Mouse (Mus musculus): ENCODE measurements around the gene Ssbp2.

Ssbp2 gene

GRCm38 (mm10) chr13:91459896-91460620 is at the start of gene Ssbp2:
Gene Ssbp2 (plus strand): TSS chr13:91460283.
- in situ Hi-C loops (cut with MboI; ENCODE audit: low pct_unique_long_range_greater_than_20kb in 1 of 2, low sequenced_read_pairs in 2 of 2, unreplicated experiment in 1 of 2): loop anchor here (5.0 kb wide), 2 partner anchors 83 to 88 kb away; no protein-coding TSS in a partner anchor

GRCm38 (mm10) chr13:91413752-91414503 is 46.2 kb upstream of the Ssbp2 start:
- in situ Hi-C loops (cut with MboI; ENCODE audit: low pct_unique_long_range_greater_than_20kb in 1 of 2, low sequenced_read_pairs in 2 of 2, unreplicated experiment in 1 of 2): no loop called here

- in situ Hi-C loops (cut with MboI; ENCODE audit: low pct_unique_long_range_greater_than_20kb in 1 of 2, low sequenced_read_pairs in 2 of 2, unreplicated experiment in 1 of 2): no loop called here
Observed at GRCm38 (mm10) chr13:91415896-91416295, 44.2 kb upstream of the Ssbp2 start.

- in situ Hi-C loops (cut with MboI; ENCODE audit: low pct_unique_long_range_greater_than_20kb in 1 of 2, low sequenced_read_pairs in 2 of 2, unreplicated experiment in 1 of 2): no loop called here
Observed at GRCm38 (mm10) chr13:91416698-91417097, 43.4 kb upstream of the Ssbp2 start.

GRCm38 (mm10) chr13:91421387-91421949 is 38.6 kb upstream of the Ssbp2 start:
- in situ Hi-C loops (cut with MboI; ENCODE audit: low pct_unique_long_range_greater_than_20kb in 1 of 2, low sequenced_read_pairs in 2 of 2, unreplicated experiment in 1 of 2): no loop called here

- in situ Hi-C loops (cut with MboI; ENCODE audit: low pct_unique_long_range_greater_than_20kb in 1 of 2, low sequenced_read_pairs in 2 of 2, unreplicated experiment in 1 of 2): no loop called here
Observed at GRCm38 (mm10) chr13:91430867-91431266, 29.2 kb upstream of the Ssbp2 start.

- in situ Hi-C loops (cut with MboI; ENCODE audit: low pct_unique_long_range_greater_than_20kb in 1 of 2, low sequenced_read_pairs in 2 of 2, unreplicated experiment in 1 of 2): no loop called here
Observed at GRCm38 (mm10) chr13:91431392-91432355, 28.4 kb upstream of the Ssbp2 start.

- in situ Hi-C loops (cut with MboI; ENCODE audit: low pct_unique_long_range_greater_than_20kb in 1 of 2, low sequenced_read_pairs in 2 of 2, unreplicated experiment in 1 of 2): no loop called here
Observed at GRCm38 (mm10) chr13:91433021-91433420, 27.1 kb upstream of the Ssbp2 start.

GRCm38 (mm10) chr13:91437931-91438330 is 22.2 kb upstream of the Ssbp2 start:
- in situ Hi-C loops (cut with MboI; ENCODE audit: low pct_unique_long_range_greater_than_20kb in 1 of 2, low sequenced_read_pairs in 2 of 2, unreplicated experiment in 1 of 2): no loop called here

- in situ Hi-C loops (cut with MboI; ENCODE audit: low pct_unique_long_range_greater_than_20kb in 1 of 2, low sequenced_read_pairs in 2 of 2, unreplicated experiment in 1 of 2): no loop called here
Observed at GRCm38 (mm10) chr13:91441476-91441875, 18.6 kb upstream of the Ssbp2 start.

GRCm38 (mm10) chr13:91446728-91447127 is 13.4 kb upstream of the Ssbp2 start:
- in situ Hi-C loops (cut with MboI; ENCODE audit: low pct_unique_long_range_greater_than_20kb in 1 of 2, low sequenced_read_pairs in 2 of 2, unreplicated experiment in 1 of 2): no loop called here

GRCm38 (mm10) chr13:91448936-91449335 is 11.1 kb upstream of the Ssbp2 start:
- in situ Hi-C loops (cut with MboI; ENCODE audit: low pct_unique_long_range_greater_than_20kb in 1 of 2, low sequenced_read_pairs in 2 of 2, unreplicated experiment in 1 of 2): no loop called here

- in situ Hi-C loops (cut with MboI; ENCODE audit: low pct_unique_long_range_greater_than_20kb in 1 of 2, low sequenced_read_pairs in 2 of 2, unreplicated experiment in 1 of 2): no loop called here
Observed at GRCm38 (mm10) chr13:91451405-91452166, 8.5 kb upstream of the Ssbp2 start.

- in situ Hi-C loops (cut with MboI; ENCODE audit: low pct_unique_long_range_greater_than_20kb in 1 of 2, low sequenced_read_pairs in 2 of 2, unreplicated experiment in 1 of 2): no loop called here
Observed at GRCm38 (mm10) chr13:91452269-91452668, 7.8 kb upstream of the Ssbp2 start.

- in situ Hi-C loops (cut with MboI; ENCODE audit: low pct_unique_long_range_greater_than_20kb in 1 of 2, low sequenced_read_pairs in 2 of 2, unreplicated experiment in 1 of 2): no loop called here
Observed at GRCm38 (mm10) chr13:91453236-91453635, 6.8 kb upstream of the Ssbp2 start.

GRCm38 (mm10) chr13:91456041-91456440 is 4.0 kb upstream of the Ssbp2 start:
- in situ Hi-C loops (cut with MboI; ENCODE audit: low pct_unique_long_range_greater_than_20kb in 1 of 2, low sequenced_read_pairs in 2 of 2, unreplicated experiment in 1 of 2): loop anchor here (5.0 kb wide), 2 partner anchors 79 to 84 kb away; no protein-coding TSS in a partner anchor

- in situ Hi-C loops (cut with MboI; ENCODE audit: low pct_unique_long_range_greater_than_20kb in 1 of 2, low sequenced_read_pairs in 2 of 2, unreplicated experiment in 1 of 2): loop anchor here (5.0 kb wide), 2 partner anchors 79 to 84 kb away; no protein-coding TSS in a partner anchor
Observed at GRCm38 (mm10) chr13:91456735-91457134, 3.3 kb upstream of the Ssbp2 start.

- in situ Hi-C loops (cut with MboI; ENCODE audit: low pct_unique_long_range_greater_than_20kb in 1 of 2, low sequenced_read_pairs in 2 of 2, unreplicated experiment in 1 of 2): loop anchor here (5.0 kb wide), 2 partner anchors 81 to 86 kb away; no protein-coding TSS in a partner anchor
Observed at GRCm38 (mm10) chr13:91457974-91458373, 2.1 kb upstream of the Ssbp2 start.
